In genomic region chr19:42583677-42584076, GRCm38 (mm10) we compare ENCODE assay signal across 26 mouse cellular contexts. TPM values are rescaled to one million over a fixed set of nuclear protein-coding genes. Genes with fewer than 3 reads are reported as not detected.
DNase-seq lines count a peak whose midpoint lies in the region; ATAC-seq and TF ChIP-seq lines count a peak whose summit lies in the region.
"Had no signal": no experiment of that assay in that cellular context is flagged by ENCODE, and none has a peak within 500 bp of the region (broad histone marks: within the 10 kb centered on the region; RNA-seq: fewer than 3 reads in every experiment).

No protein-coding gene starts in this region.

- WGBS in liver, embryonic 16.5 days (ENCODE audit: insufficient replicate concordance) = 51% methylated on average over 5 of the region's 5 CpGs

- ATAC-seq in G1E (ENCODE audit: extremely low read depth, insufficient number of reproducible peaks, low FRiP score, poor library complexity, severe bottlenecking) = peak; percentile 34; the same call in 1 of the 2 replicates
- peak; percentile 80 for ATAC-seq in liver, embryonic 16.5 days (ENCODE audit: low read depth)
- ATAC-seq: activated CD4-positive, CD25-positive, alpha-beta regulatory T cell, adult 4 months; hindbrain, postnatal 0 days; intestine, embryonic 16.5 days; midbrain, embryonic 15.5 days had no signal

- peak overlapping the region; percentile 41; the same call in 1 of the 2 replicates for H3K4me2 ChIP-seq in liver, embryonic 16.5 days (ENCODE audit: low read depth, low read length)
- H3K4me2 ChIP-seq: embryonic facial prominence, embryonic 15.5 days; limb, embryonic 12.5 days; midbrain, embryonic 15.5 days; neural tube, embryonic 12.5 days had no signal

- peak overlapping the region; percentile 33 for H3K9ac ChIP-seq in liver, embryonic 16.5 days (ENCODE audit: low read depth, low read length)
- H3K9ac ChIP-seq: embryonic facial prominence, embryonic 15.5 days; limb, embryonic 12.5 days; midbrain, embryonic 15.5 days; neural tube, embryonic 12.5 days had no signal

- DNase-seq in G1E (ENCODE audit: low spot score) (no peak), liver (peak; percentile 35)
- DNase-seq in c-Kit-negative CD71-positive TER-119-positive erythroid progenitor cells, embryonic 14.5 days (ENCODE audit: low read depth, low spot score) = peak; percentile 13
- DNase-seq in right cerebral cortex, postnatal 10 days (ENCODE audit: low spot score in 2 of 2) = no peak
- no peak for DNase-seq in urinary bladder, postnatal 14 days (ENCODE audit: low spot score)
- no peak for DNase-seq in ovary, postnatal 10 days (ENCODE audit: low spot score)
- DNase-seq: adrenal gland, adult 8-10 months; cerebellum, adult 9-10 months; kidney, postnatal 25 days; layer of hippocampus, postnatal 36 days; lung, adult 2 months; lung, postnatal 14 days; retina, postnatal 1 day; thymus, postnatal 14 days had no signal

- H3K4me3 ChIP-seq in G1E (ENCODE audit: low read depth, low read length) = no peak overlapping the region; the same call in 1 of the 2 replicates
- peak overlapping the region; percentile 10; the same call in 1 of the 2 replicates for H3K4me3 ChIP-seq in liver, embryonic 16.5 days (ENCODE audit: low read depth, low read length)
- H3K4me3 ChIP-seq: embryonic facial prominence, embryonic 15.5 days; layer of hippocampus, adult 2 months; limb, embryonic 12.5 days; midbrain, embryonic 15.5 days; neural tube, embryonic 12.5 days had no signal

- H3K9me3 ChIP-seq in G1E (replicated peaks) = no peaks in the 10 kb centered on the region
- no peaks in the 10 kb centered on the region for H3K9me3 ChIP-seq in liver, embryonic 16.5 days (replicated peaks; ENCODE audit: control insufficient read depth, low read length)
- H3K9me3 ChIP-seq: embryonic facial prominence, embryonic 15.5 days; limb, embryonic 12.5 days; midbrain, embryonic 15.5 days; neural tube, embryonic 12.5 days had no signal

- H3K36me3 ChIP-seq in G1E (replicated peaks) = peaks cover 66% of the 10 kb centered on the region
- H3K36me3 ChIP-seq in liver, embryonic 16.5 days (ENCODE audit: control insufficient read depth, insufficient read depth) = peaks cover 5% of the 10 kb centered on the region
- H3K36me3 ChIP-seq: midbrain, embryonic 15.5 days had no signal

- H3K27me3 ChIP-seq in G1E (ENCODE audit: insufficient read depth, low read length) = no peaks in the 10 kb centered on the region
- H3K27me3 ChIP-seq in liver, embryonic 16.5 days (ENCODE audit: control insufficient read depth, insufficient read depth, low read depth, low read length) = no peaks in the 10 kb centered on the region
- H3K27me3 ChIP-seq: embryonic facial prominence, embryonic 15.5 days; limb, embryonic 12.5 days; midbrain, embryonic 15.5 days; neural tube, embryonic 12.5 days had no signal

- peak overlapping the region; percentile 89 for H3K27ac ChIP-seq in liver, embryonic 16.5 days (ENCODE audit: low read length)
- H3K27ac ChIP-seq: embryonic facial prominence, embryonic 15.5 days; hindbrain, postnatal 0 days; layer of hippocampus, adult 2 months; limb, embryonic 12.5 days; midbrain, embryonic 15.5 days; neural tube, embryonic 12.5 days had no signal

- TF ChIP-seq CTCF in G1E (IDR thresholded peaks at IDR 0.05; ENCODE audit: low read depth, low read length) = no peak

- peaks cover 36% of the 10 kb centered on the region for H3K4me1 ChIP-seq in G1E (ENCODE audit: insufficient read depth, low read depth, low read length)
- H3K4me1 ChIP-seq in liver, embryonic 16.5 days (ENCODE audit: control insufficient read depth, low read depth, low read length) = peaks cover 19% of the 10 kb centered on the region
- H3K4me1 ChIP-seq: embryonic facial prominence, embryonic 15.5 days; limb, embryonic 12.5 days; midbrain, embryonic 15.5 days; neural tube, embryonic 12.5 days had no signal

RNA-seq across cellular contexts. Expression of gene Loxl4, which starts 28.9 kb away (rescaled TPM):
- total RNA-seq in G1E (2014; fragmentation: Nextera tagmentation) (not detected in 2 replicates), G1E (2017) (not detected in 2 replicates)
- polyA plus RNA-seq in G1E (2012) = not detected in 2 replicates
- polyA plus RNA-seq in liver, embryonic 16.5 days (2015; fragmentation: Nextera tagmentation; extraction: Ambion mirVana) = 0.07 and 0.09 TPM in 2 replicates
- total RNA-seq: common myeloid progenitor, adult 5-6 weeks; hematopoietic stem cell, adult 5-6 weeks; megakaryocyte, adult 5-6 weeks had no signal
- polyA plus RNA-seq: hindbrain, postnatal 0 days had no signal

Comparison
In these comparisons a context has a peak if more than half of its experiments do, and no peak if none do; other contexts are left out.
1. DNase-seq: peak in c-Kit-negative CD71-positive TER-119-positive erythroid progenitor cells, embryonic 14.5 days (single experiment) and liver (single experiment); none in G1E (single experiment), right cerebral cortex, postnatal 10 days (0 of 2), urinary bladder, postnatal 14 days (single experiment) and ovary, postnatal 10 days (single experiment).